Mouse (Mus musculus) lung, postnatal 0 days (tissue): Measurements from ENCODE around the gene Glt1d1.

Source experiments
- CTCF ChIP-seq: IDR thresholded peaks from 2 replicates; pipeline ENCODE4 v1.5.1; 2016; ENCODE audit warnings: antibody characterized with exemption, mild to moderate bottlenecking
- EP300 ChIP-seq: IDR thresholded peaks from 2 replicates; pipeline ENCODE4 v1.6.1; 2016; ENCODE audit warnings: antibody characterized with exemption, mild to moderate bottlenecking, control low read depth

DNA sequence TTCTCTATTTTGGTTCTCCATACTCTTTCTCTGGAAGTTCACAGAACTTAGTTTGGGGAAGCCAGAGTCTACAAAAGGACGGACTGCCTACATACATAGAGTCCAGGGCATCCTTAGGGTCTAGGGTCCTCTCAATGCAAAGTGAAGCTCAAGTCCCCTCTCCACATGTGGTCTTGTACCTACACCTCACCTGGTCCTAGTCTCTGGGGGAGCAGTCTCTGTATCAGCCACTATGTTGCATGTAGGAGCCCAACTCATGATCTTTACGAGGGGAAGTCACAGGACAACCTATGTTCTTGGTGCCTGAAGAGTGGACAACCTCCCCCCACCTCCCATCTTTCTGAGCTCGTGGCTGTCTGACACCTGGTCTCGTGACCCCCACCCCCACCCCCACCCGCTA, 391 bp upstream of the Glt1d1 start:
- TF ChIP-seq EP300 (no peak), CTCF (no peak)
